Mouse (Mus musculus) erythroblast, embryonic 14.5 days (primary cell): Measurements from ENCODE around the gene Rgs7bp. TPM values are rescaled to one million over a fixed set of nuclear protein-coding genes. Genes with fewer than 3 reads are reported as not detected.
"Not testable (repeated sequence)": the region's sequence is repeated elsewhere in the genome, so short reads cannot be mapped to it uniquely, and the experiment has no call there.

Source experiments
- H3K27me3 ChIP-seq: 2 replicates; pipeline ENCODE4 v1.6.1; 2012; ENCODE audit warnings: inconsistent platforms; ENCODE audit not compliant: control insufficient read depth
- H3K36me3 ChIP-seq: 2 replicates; pipeline ENCODE4 v1.6.1; 2012; ENCODE audit warnings: mild to moderate bottlenecking, inconsistent platforms; ENCODE audit not compliant: control insufficient read depth
- H3K4me1 ChIP-seq: 2 replicates; pipeline ENCODE4 v1.6.1; 2012; ENCODE audit warnings: inconsistent platforms; ENCODE audit not compliant: control insufficient read depth
- H3K4me3 ChIP-seq: replicated peaks from 2 replicates; pipeline ENCODE3; 2012; ENCODE audit warnings: moderate library complexity, mild to moderate bottlenecking, inconsistent platforms
- H3K9me3 ChIP-seq: 2 replicates; pipeline ENCODE4 v1.6.1; 2012; ENCODE audit warnings: low read length, inconsistent platforms, mixed read lengths; ENCODE audit not compliant: control insufficient read depth
- GATA1 ChIP-seq: IDR thresholded peaks from 2 replicates; pipeline ENCODE4 v1.6.1; 2012; ENCODE audit warnings: low read length, inconsistent platforms, mixed read lengths
- TAL1 ChIP-seq: IDR thresholded peaks from 3 replicates; pipeline ENCODE4 v1.6.1; 2012; ENCODE audit warnings: low read length, inconsistent platforms, mixed read lengths
- polyA plus RNA-seq: library from polyadenylated mRNA; stranded (reverse); fragments of >175 nt; gene quantifications from 2 replicates; pipeline ENCODE4 v1.2.3, GENCODE M21; 2012

The Rgs7bp gene
- polyA plus RNA-seq, 1 experiment = not detected

DNA sequence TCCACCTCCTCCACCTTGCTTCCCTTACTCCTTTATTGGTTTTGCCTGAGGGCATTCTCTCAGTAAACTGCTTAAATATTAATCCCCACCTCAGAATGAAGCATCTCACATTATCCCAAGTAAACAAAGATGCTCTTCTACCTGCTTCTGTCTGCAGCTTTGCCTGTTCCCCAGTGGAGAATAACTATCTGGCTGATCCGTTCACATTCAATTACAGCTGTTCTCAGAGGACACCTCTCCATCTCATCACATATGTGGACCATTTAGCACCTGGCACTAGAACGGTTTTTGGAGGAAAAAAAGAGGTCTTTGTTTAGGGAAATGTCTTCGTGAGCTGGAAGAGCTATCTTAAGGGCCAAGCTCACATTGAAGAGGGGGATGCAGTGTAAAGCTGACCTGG is 123.9 kb downstream of the Rgs7bp start:
- no peak for TF ChIP-seq TAL1
- TF ChIP-seq GATA1 = no peak
- no peaks in the 10 kb centered on the region for H3K9me3 ChIP-seq
- H3K36me3 ChIP-seq = no peaks in the 10 kb centered on the region
- no peak overlapping the region for H3K4me3 ChIP-seq
- no peaks in the 10 kb centered on the region for H3K27me3 ChIP-seq
- no peaks in the 10 kb centered on the region for H3K4me1 ChIP-seq

DNA sequence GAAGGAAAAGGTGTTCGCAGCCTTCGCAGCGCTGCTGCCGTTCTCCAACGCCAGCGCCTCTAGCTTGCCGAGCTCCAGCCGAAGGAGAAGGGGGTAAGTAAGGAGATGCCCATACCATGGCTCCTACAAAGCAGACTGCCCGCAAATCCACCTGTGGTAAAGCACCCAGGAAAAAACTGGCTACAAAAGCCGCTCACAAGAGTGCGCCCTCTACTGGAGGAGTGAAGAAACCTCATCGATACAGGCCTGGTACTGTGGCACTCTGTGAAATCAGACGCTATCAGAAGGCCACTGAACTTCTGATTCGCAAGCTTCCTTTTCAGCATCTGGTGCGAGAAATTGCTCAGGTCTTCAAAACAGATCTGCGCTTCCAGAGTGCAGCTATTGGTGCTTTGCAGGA is 136.1 kb downstream of the Rgs7bp start:
- Histone ChIP-seq H3K27me3 (no peaks in the 10 kb centered on the region), H3K4me1 (no peaks in the 10 kb centered on the region), H3K9me3 (no peaks in the 10 kb centered on the region), H3K36me3 (no peaks in the 10 kb centered on the region), H3K4me3 (no peak overlapping the region)
- TF ChIP-seq GATA1 (no peak), TAL1 (no peak)

DNA sequence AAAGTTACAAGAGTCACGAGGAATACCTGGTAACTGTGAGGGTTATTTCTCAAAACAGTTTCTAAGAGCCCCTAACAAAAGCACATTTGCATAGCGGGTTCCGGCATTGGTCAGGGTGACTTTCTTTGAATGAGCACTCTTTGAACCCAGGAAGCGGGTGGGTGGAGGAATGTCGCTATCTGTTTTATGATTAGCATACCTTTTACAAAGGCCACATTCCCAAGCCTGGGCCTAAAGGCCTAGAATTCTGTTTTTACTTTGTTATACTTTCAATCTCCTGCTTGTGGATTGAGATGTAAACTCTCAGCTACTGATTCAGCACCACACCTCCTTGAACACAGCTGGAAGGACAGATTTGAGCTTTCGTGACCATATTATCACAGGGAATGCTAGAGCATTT is 138.0 kb downstream of the Rgs7bp start:
- H3K9me3 ChIP-seq, H3K4me3 ChIP-seq, H3K4me1 ChIP-seq, H3K36me3 ChIP-seq, H3K27me3 ChIP-seq: not testable (repeated sequence)

DNA sequence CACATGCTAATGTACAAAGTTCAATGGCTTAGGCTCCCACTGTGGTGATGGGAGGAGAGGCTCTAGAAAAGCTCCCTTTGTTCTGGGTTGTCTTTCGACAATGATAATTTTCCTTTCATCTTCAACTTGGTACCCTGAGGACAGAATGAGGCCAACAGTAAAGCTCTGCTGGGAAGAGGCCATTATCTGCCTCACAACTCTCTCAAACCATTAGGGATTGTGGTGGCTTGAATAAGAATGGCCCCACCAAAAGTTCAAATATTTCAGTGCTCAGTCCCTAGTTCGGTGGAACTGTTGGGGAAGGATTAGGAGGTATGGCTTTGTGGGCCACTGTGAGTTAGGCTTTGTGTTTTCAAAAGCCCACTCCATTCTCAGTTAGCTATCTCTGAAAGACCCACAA is 138.6 kb downstream of the Rgs7bp start:
- no peaks in the 10 kb centered on the region for H3K36me3 ChIP-seq
- H3K4me3 ChIP-seq = no peak overlapping the region
- no peaks in the 10 kb centered on the region for H3K27me3 ChIP-seq
- H3K9me3 ChIP-seq = no peaks in the 10 kb centered on the region
- H3K4me1 ChIP-seq = no peaks in the 10 kb centered on the region
- no peak for TF ChIP-seq GATA1
- TF ChIP-seq TAL1 = no peak

DNA sequence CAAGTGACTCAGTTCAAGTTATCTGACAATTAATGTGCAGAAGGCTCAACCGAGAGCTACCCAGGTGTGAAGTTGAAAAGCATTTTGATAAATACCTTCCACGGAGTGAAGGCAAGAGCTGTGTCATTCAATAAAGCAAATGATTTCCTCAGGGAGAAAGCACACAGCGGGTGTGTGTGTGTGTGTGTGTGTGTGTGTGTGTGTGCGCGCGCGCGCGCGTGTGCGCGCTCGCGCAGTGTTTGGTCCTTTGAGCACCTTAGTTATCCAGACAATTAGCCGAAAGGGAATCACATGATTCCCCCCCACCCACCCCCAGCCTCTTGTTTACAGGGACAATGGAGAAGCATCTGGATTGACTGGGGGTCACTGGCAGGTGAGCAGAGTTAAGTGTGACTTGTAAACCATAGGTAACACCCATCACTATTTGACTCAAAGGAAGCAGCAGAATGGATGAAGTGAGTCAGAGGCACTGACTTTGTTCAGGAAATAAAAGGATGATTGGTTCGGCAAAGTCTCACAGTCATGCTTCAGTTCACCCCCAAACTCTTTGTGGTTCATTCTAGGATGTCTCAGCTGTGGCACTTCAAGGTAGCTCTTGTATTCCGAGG is 140.3 kb downstream of the Rgs7bp start:
- Histone ChIP-seq H3K4me3 (no peak overlapping the region), H3K27me3 (no peaks in the 10 kb centered on the region), H3K9me3 (no peaks in the 10 kb centered on the region), H3K36me3 (no peaks in the 10 kb centered on the region), H3K4me1 (no peaks in the 10 kb centered on the region)
- TF ChIP-seq GATA1 (no peak), TAL1 (no peak)

DNA sequence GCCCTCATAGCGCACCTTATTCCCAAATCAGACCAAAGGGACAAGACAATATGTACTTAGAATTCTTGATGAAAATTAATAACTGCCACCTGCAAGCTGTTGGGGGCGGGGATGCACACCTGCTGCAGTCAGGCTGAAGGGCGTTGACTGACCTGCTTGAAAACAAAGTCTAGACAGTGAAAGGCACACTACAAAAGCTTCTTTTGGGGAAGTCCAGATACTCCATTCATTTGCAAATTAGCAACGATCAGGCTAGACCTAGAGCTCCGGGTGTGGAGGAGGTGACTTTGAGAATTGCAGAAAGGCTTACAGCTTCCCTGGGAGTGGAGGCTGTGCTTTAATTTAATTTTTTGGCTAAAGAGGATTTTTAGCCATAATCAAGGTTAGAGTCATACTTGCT is 143.1 kb downstream of the Rgs7bp start:
- H3K4me3 ChIP-seq, H3K36me3 ChIP-seq, H3K4me1 ChIP-seq, H3K27me3 ChIP-seq, H3K9me3 ChIP-seq: not testable (repeated sequence)

DNA sequence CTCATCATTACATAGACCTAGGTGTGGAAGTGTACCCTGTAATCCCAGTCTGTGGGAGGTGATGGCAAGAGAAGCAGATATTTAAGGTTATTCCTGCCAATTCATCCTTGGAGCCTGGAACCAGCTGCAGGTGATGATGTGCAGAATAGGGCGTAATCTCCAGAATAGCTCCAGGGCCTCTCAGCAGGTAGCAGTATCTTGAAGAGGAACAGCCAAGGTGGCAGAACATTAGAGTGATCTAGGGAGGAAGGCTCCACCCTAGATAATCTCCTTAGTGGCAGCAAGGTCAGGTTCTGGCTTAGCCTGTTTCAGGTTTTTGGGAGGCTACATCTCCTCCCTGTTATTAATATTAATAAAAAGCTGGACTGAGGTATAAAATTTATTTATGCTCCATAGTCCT is 143.7 kb downstream of the Rgs7bp start:
- H3K36me3 ChIP-seq, H3K27me3 ChIP-seq, H3K4me3 ChIP-seq, H3K4me1 ChIP-seq, H3K9me3 ChIP-seq: not testable (repeated sequence)

DNA sequence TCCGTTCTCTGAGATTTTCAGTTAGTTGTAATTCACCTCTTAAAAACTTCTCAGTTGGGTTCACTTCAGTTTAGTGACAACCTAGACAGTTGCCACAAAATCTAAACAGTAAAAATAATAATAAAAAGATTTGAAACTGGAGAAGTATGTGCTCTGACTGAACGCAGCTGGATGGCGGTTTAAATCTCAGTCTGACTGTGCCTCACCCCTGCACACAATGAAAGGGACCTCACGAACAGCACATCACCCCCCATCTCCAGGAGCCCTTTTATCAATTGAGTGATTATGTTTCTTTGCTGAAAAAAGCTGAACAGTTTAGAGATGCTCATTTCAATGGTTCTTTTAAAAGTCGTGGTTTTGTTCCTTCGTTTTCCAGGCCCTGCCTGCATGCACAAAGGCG is 146.0 kb downstream of the Rgs7bp start:
- TF ChIP-seq TAL1 = no peak
- TF ChIP-seq GATA1 = no peak
- no peaks in the 10 kb centered on the region for H3K36me3 ChIP-seq

More for the DNA sequence above, 146.0 kb downstream of the Rgs7bp start:
- H3K4me3 ChIP-seq = no peak overlapping the region
- no peaks in the 10 kb centered on the region for H3K27me3 ChIP-seq
- no peaks in the 10 kb centered on the region for H3K4me1 ChIP-seq
- H3K9me3 ChIP-seq = no peaks in the 10 kb centered on the region

Other genes with a start within 250 kb of the Rgs7bp start
- 0.06 and 0.13 TPM in 2 replicates for gene Cwc27, start 237.8 kb downstream of the Rgs7bp start, polyA plus RNA-seq
- not detected in 2 replicates for gene Shisal2b, start 191.0 kb downstream of the Rgs7bp start, polyA plus RNA-seq
- not detected in 2 replicates for gene 4933425L06Rik, start 27.2 kb upstream of the Rgs7bp start, polyA plus RNA-seq
- not detected in 2 replicates for gene Rnf180, start 239.9 kb upstream of the Rgs7bp start, polyA plus RNA-seq